Mouse (Mus musculus): ENCODE measurements around the gene Galt. TPM values are rescaled to one million over a fixed set of nuclear protein-coding genes. Genes with fewer than 3 reads are reported as not detected.

Galt gene
- 39.5 and 40.0 TPM in 2 replicates for polyA plus RNA-seq (2012; rRNA removed)

DNA sequence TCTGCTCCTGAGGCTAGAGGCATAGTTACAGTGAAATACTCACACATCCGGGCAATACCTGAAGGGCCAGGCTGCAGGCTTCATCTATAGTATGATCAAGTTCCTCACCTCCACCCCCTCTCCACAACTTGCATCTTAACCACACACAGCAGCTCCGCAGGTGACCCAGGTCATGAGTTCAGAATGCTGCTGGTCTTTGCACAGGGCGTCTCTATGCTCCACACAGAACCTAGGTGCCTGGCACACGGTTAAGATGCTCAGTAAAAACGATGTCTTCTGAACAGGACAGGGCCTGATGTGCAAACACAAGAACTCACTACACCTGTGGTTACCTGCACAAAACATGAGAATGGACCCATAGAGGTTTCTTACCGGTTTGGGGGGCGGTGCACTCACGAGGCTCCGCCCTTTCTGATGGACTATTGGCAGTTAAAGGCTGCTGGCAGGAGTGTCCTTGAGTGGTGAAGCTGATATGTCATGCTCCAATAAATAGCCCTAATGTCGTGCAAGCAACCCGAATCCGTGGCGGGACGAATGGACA, at the start of gene Galt:
Gene Galt, plus strand, starts transcription at position 432 of the 541 bp plus-strand sequence.

DNA sequence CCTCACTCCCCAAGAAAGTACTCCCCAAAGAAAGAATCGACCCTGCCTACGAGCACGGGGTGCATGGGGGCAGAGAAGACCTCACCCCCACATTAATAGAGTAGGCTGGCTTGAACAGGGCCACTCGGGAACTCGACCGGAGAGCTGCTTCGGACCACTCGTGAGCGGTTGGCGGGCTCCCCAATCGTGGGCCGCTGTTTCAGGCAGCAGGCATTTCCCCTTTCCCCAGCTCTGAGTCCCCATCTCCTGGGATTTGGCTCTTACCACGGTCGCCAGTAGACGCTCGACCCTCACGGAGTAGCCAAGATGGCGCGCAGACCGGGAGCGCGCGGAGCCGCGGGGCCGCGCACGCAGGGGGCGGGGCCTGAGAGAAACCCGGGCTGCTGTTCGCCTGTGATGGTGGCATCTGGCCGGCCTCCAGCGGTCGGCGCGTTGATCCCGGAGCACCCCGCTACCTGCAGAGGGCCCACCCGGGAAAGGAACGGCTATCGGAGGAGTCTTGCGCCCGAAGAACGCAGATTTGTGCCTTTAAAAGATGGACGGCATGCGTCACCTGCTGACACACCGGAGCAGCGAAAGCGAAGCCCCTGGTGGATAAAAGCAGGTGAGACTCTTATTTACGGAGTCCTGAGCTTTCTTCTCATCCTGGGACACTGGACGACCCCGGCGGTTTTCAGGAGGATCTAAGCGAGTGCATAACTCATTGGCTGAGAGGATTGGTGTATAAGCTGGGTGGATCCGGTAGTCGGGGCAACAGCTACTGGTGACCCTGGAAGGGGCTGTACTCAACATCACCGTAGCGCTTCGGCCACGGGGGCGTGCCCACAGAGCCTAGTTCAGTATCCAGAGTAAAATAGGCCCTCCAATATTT, 41.6 kb upstream of the Galt start, which contains the start of gene Rpp25l:
Gene Rpp25l, minus strand, starts transcription at position 338 of the 871 bp plus-strand sequence.

DNA sequence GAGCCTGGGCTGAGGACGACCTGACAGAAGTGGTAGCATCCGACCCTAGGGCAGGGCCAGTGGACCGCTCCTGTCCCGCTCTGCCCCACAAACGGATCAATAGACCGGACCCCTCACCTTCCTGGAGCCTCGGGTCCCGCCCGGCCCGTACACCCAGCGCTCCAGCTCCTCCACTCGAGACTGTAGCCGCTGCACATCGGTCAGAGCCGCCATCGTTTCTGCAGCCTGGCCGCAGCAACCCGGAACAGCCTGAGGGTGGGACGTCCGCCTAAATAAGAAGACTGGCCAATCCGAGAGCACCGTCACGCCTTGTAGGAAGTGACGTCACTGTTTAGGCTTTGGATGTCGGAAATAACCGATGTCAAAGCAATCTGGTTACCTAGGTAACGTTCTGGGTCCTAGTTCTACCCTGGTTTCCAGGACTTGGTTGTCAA, 32.1 kb upstream of the Galt start, which contains the start of gene Dctn3:
Gene Dctn3, minus strand, starts transcription at position 253 of the 434 bp plus-strand sequence.

DNA sequence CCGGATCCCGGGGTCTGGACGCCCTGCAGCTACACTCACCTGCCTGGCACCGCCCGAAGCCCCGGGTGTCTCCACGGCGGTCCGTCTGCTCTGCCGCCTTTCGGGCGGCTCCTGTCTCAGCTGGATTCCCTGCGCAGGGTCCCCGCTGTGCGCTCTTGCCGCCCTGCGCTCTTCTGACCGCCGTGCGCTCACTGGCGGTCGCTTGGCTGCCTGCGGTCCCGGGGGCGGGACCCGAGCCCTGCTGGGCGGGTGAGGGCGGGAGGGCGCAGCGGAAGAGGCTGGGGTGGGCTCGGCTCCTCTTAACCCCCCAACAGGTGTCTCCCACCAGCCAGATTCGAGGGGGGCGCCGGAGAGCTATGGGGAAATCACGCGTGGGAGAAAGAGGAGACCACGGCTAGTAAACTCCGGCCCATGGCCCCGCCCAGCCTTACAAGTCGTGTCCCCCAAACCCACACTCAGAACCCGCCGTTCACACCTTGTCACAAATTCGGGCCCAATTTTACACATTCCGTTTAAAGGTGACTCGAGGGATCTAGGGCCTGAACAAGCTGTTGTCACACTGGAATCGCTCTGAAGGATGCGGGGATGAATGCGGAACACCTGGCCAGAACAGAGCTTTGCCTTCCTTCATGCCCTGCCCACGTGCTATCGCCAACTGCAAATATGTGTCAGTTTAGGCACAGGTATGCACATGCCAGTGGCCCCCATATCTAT, 23.8 kb upstream of the Galt start, which contains the start of gene Arid3c:
Gene Arid3c, minus strand, starts transcription at position 91 of the 714 bp plus-strand sequence.

DNA sequence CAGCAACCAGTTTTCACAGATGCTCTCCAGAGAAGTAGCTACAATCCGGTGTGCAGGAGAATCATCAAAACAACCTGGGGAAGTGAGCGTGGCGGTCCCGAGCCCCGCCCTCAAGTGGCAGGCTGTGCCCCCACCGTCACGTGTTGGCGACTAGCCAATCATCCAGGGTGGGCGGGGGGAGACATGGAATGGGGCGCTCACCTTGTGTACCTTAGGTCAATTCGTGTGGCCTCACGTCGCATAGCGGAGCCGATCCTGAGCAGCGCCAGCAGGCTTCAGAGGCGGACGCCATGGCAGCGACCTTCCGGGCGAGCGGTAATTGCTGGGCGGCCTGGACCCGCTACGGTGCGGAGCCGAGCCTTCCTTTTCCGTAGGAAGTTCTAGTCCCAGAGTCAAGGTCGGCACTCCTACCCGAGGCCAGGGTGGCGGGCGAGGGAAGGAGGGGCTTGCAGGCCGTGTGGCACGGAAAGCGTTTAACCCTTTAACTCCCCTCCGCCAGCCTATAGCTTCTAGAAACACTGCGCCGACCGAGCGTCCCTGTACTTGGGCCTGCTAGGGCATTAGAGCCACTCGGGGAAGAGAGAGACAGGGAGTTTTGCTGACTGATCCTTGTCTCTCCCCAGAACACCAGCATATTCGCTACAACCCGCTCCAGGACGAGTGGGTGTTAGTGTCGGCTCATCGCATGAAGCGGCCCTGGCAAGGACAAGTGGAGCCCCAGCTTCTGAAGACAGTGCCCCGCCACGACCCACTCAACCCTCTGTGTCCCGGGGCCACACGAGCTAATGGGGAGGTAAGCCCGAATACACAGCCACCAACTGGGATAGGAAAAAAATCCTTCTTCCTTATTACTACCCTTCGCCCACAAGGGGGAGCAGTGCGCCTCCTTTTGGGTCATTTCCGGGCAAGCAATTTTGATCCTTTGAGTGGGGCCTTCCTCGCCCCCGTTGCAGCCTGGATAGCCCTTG, 594 bp downstream of the Galt start, which contains the start of gene Sigmar1:
Gene Sigmar1, minus strand, starts transcription at position 820 of the 968 bp plus-strand sequence.

DNA sequence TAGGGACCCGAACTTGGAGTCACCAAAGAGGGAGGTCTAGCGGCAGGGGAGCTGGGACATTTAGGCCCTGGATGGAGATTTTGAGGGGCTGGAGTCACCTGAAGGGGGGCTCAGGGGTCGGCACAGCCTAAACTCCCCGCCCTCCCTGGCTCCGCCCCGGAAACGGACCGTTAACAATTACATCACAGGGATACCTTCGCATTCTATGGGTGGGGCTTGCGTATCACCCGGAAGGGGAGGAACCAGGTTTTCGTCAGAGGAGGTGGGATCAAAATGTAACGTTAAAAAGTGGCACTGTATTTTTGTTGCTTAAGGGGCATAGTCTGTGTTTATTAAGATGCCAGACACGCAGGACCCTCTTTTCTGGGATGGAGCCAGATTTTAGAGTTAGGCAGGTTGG, 19.0 kb downstream of the Galt start, which contains the start of gene Ccl27a:
Gene Ccl27a, minus strand, starts transcription at position 246 of the 400 bp plus-strand sequence.

Other genes starting within 250 kb of the Galt start
- 0.37 and 0.47 TPM in 2 replicates for gene 1110017D15Rik, start 237.9 kb upstream of the Galt start, polyA plus RNA-seq (2012; rRNA removed)
- 15.4 and 24.4 TPM in 2 replicates for gene Fam219a, start 185.7 kb upstream of the Galt start, polyA plus RNA-seq (2012; rRNA removed)
- 14.8 and 21.6 TPM in 2 replicates for gene Dnaic1, start 185.5 kb upstream of the Galt start, polyA plus RNA-seq (2012; rRNA removed)
- gene Enho, start 114.9 kb upstream of the Galt start, polyA plus RNA-seq (2012; rRNA removed) = 37.6 and 69.1 TPM in 2 replicates
- 5.9 and 7.8 TPM in 2 replicates for gene Cntfr, start 58.1 kb upstream of the Galt start, polyA plus RNA-seq (2012; rRNA removed)
- 93.9 and 97.7 TPM in 2 replicates for gene Il11ra1, start 55.2 kb upstream of the Galt start, polyA plus RNA-seq (2012; rRNA removed)
- 29.8 and 44.5 TPM in 2 replicates for gene Rpp25l, start 41.7 kb upstream of the Galt start, polyA plus RNA-seq (2012; rRNA removed)
- gene Dctn3, start 32.1 kb upstream of the Galt start, polyA plus RNA-seq (2012; rRNA removed) = 33.7 and 36.5 TPM in 2 replicates
- not detected in 2 replicates for gene Arid3c, start 24.1 kb upstream of the Galt start, polyA plus RNA-seq (2012; rRNA removed)
- 38.6 and 40.6 TPM in 2 replicates for gene Sigmar1, start 929 bp downstream of the Galt start, polyA plus RNA-seq (2012; rRNA removed)
- gene Ccl27a, start 19.0 kb downstream of the Galt start, polyA plus RNA-seq (2012; rRNA removed) = 28.4 and 32.1 TPM in 2 replicates
- gene Gm21541, start 148.4 kb downstream of the Galt start, polyA plus RNA-seq (2012; rRNA removed) = 4.9 TPM in 1 of 2 replicates, not detected in the other
- gene Gm20878, start 186.3 kb downstream of the Galt start, polyA plus RNA-seq (2012; rRNA removed) = 0.34 and 3.0 TPM in 2 replicates
- gene Fam205a4, start 210.8 kb downstream of the Galt start, polyA plus RNA-seq (2012; rRNA removed) = 0.02 TPM in 1 of 2 replicates, not detected in the other